Mouse (Mus musculus): Measurements from ENCODE around the gene Eps8l2.

Gene Eps8l2

DNA sequence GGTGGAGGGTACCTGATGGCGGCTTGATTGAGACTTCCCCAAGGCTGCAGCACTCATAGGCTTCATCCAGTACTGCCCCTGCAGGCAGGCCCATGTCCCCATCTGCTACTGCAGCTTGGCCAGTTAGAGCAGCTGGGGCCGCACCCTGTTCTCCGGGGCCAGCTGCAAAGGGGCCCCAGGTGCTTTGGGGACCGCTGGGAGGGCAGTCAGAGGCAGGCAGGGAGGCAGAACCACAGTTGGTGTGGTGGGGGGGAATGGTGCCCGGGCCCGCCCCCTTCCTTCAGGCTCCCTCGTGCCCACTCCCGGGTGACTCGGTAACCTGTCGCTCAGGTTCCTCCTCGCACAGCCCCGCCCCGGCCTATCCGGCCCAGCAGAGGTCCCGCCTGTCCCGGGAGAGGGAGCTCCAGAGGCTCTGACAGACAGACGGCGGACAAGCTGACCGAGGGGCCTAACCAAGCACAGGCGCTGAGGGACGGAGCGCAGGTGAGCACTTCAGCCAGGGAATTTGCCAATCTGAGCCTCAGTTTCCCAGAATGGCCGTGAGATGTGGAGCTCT lies at the start of gene Eps8l2:
Gene Eps8l2 (plus strand): TSS at position 305 of the 556 bp plus-strand sequence.
- in situ Hi-C loops (cut with MboI, MseI) = no loop called here

DNA sequence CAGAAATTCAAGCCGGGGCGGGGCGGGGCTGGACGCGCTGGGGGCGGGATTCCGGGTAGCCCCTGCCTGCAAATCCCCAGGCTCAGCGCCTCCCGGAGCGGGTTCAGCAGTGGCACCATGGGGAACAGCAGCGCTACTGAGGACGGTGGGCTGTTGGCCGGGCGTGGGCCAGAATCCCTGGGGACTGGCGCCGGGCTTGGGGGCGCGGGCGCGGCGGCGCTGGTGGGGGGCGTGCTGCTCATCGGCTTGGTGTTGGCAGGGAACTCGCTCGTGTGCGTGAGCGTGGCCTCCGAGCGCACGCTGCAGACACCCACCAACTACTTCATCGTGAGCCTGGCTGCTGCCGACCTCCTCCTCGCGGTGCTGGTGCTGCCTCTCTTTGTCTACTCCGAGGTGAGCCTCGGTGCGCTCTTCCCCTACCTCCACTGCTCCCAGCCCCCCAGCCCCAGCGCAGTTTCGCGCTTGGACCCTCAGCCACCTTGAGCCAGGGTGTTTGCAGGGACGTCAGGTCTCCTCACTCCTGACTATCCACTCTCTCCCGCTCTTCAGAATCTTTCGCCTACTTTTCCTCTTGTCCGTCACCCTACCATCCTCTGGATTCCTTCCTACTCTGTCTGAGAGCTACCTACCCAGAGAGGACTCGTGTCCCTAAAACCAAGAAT lies 46.6 kb upstream of the Eps8l2 start, which contains the start of gene Drd4:
Gene Drd4 (plus strand): TSS at position 86 of the 662 bp plus-strand sequence.
- in situ Hi-C loops (cut with MboI, MseI) = no loop called here

DNA sequence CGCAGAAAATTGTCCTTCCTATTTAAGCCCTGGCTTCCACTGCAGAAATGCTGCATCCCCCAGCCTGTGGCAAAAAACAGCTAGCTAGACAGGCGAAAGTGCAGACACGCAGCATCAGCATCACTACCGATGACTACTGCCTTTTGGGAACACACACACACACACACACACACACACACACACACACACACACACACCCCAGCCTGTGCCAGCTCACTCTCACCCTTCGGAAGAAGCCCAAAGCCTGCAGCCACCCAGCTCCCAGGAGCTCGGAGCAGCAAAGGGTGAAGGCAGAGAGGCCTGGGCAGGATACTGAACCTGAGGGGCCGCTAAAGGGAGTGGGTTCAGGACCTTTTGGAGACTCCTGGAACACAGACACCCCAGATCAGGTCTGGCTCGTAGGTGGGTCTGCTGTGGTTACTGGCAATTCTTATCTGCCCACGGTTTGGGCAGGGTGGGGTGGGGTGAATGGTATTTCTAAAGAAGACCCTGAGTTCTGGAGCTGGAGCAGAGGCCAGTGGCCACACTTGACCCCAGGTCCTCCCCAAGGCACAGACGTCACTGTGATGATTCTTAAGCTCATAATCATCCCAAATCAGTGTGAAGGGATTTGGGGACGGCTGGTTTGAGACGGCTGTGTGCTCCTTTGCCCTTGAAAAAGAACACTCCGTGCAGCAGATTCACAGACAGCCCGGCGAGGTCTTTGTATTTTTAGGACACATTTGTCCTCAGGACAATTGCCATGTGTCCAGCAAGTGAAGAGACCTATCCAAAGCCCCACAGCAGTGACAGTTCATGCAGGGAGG lies 45.9 kb upstream of the Eps8l2 start:
- in situ Hi-C loops (cut with MboI, MseI) = no loop called here

DNA sequence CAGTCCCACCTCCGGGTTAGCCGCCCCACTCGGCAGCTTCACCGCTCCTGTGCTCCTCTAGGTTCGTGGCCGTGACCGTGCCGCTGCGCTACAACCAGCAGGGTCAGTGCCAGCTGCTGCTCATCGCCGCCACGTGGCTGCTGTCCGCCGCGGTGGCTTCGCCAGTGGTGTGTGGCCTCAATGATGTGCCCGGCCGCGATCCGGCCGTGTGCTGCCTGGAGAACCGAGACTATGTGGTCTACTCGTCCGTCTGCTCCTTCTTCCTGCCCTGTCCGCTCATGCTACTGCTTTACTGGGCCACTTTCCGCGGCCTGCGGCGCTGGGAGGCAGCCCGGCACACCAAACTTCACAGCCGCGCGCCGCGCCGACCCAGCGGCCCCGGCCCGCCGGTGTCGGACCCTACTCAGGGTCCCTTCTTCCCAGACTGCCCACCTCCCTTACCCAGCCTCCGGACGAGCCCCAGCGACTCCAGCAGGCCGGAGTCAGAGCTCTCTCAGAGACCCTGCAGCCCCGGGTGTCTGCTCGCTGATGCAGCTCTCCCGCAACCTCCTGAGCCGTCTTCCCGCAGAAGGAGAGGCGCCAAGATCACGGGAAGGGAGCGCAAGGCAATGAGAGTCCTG lies 44.7 kb upstream of the Eps8l2 start:
- in situ Hi-C loops (cut with MboI, MseI) = no loop called here

DNA sequence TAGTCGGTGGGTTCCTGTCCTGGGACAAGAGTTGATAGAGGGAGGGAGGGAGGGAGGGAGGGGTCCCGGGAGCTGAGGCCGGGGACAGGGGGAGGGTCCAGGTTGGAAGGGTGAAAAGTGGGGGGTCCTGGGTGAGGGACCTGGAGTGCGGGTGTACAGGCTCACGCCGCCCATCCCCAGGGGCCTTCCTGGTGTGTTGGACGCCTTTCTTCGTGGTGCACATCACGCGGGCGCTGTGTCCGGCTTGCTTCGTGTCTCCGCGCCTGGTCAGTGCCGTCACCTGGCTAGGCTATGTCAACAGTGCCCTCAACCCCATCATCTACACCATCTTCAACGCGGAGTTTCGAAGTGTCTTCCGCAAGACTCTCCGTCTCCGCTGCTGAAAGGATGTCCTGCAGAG lies 44.2 kb upstream of the Eps8l2 start:
- in situ Hi-C loops (cut with MboI, MseI) = no loop called here

DNA sequence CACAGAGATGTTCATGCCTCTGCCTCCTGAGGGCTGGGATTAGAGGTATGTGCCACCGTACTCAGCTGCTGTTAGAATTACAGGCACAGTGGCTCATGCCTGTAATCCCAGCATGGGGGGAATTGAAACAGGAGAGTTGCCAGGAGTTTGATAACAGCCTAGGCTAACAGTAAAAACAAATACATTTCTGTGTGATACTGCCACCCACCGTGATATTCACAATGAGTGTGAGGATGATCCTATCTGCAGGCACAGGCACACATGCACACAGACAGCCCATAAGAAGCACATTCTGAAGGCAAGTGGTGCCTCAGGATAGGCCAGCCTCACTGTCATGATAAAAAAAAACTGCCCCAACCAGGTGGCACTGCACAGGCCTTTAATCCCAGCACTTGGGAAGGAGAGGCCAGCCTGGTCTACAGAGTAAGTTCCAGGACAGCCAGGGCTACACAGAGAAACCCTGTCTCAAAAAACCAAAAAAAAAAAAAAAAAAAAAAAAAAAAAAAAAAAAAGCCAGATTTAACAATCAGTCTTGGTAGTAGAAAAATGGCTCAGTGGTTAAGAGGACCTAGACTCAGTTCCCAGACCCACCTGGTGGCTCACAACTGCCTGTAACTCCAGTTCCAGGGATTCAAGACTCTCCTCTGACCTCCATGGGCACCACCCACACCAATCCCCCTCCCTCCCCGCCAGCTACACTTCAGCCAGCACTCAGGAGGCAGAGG lies 40.6 kb upstream of the Eps8l2 start:
- in situ Hi-C loops (cut with MboI, MseI) = no loop called here

DNA sequence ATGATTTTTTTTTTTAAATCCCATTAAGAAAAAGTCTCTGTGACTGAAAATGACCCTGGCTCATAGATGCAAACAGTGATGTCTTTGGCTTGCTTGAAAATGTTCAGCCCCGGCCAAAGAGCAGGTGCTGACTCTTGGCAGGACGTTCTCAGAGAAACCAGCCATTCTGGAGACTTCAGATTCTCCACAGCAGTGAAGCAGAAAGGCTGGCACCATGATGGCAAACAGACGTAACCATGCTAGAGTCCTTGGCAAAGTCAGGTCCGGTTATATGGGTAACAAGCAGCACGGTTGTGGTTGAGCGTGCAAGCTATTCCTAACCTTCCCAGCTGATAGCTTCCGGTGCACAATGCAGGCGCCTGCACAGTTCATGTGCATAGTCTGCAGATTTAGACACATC lies 39.5 kb upstream of the Eps8l2 start:
- in situ Hi-C loops (cut with MboI, MseI) = no loop called here

DNA sequence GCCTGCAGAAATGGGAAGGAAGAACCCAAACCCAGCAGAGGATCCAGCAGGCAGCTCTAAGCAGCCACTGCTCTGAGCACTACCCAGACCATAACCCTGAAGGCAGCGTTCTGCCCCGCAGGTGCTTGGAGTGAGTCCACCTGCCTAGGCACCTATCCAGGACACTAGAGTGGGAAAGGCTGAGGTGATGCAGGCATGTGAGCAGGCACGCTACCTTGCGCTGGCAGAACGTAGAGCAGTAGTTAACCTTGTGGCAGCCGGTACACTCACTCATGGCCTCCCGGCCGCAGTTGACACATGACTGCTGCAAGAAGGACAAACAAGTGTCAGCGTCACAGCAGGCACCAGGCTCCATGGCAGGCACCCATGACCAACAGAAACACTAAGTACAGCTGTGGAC lies 37.3 kb upstream of the Eps8l2 start:
- in situ Hi-C loops (cut with MboI, MseI) = no loop called here

DNA sequence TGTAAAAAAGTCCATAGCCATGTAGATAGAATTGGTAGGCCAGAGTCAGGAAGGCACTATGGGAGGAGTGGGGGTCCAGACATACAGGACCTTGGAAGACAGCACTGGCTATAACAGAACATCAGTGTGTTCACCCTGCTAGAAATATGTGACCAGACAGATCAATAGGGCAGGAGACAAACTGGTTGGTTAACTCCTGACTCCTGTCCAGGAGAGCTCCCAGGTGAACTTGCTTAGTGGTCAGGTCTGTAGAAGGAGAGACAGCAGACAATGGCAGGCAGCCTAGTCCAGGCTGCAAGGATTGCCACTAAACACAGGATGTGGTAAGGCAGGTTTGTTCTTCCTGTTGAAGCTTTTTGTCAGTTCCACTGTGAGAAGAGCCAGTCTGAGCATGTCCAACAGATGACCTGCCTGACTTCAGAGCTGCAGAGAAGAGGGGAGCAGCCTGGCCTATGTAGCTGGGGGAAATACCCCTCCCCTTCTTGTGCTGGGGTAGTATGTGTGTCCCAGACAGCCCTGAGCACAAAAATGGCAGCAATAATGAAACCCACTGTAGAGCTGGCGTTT lies 35.9 kb upstream of the Eps8l2 start:
- in situ Hi-C loops (cut with MboI, MseI) = no loop called here

DNA sequence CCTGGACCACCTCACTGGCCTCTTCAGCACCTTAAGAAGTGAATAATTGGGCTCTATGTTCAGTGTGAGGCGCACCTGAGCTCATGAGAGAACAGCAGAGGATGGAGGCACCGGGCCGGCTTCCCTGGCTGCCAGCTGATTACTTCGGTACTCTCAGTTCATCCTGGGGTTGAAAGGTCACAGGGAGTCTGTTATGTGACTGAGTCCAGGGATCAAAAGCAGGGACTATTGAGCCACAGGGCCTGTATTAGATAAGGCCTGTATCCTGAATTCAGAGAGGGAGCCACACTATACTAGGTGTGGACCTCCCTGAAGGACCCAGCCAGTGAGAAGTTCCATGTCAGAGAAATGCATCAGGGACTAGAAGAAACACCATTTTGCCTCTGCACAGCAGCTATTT lies 34.1 kb upstream of the Eps8l2 start:
- in situ Hi-C loops (cut with MboI, MseI) = no loop called here

DNA sequence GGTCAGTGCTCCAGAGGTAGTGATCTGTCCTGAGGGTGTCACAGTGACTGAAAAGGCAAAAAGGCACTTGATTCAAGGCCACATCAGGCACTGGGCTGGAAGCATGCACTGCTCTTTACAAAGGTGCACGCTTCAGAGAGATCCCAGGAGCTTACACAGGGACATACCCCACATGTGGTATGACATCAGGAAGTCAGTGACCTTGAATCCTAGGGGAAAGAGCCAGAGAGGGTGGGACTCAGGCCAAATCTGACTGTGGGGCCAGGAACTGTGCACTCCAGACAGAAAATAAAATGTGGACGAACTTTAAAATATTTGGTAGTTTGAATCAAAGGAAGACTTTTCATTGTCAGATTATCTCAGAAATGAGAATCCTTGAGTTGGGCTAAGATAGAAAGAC lies 24.3 kb upstream of the Eps8l2 start:
- in situ Hi-C loops (cut with MboI, MseI) = no loop called here

DNA sequence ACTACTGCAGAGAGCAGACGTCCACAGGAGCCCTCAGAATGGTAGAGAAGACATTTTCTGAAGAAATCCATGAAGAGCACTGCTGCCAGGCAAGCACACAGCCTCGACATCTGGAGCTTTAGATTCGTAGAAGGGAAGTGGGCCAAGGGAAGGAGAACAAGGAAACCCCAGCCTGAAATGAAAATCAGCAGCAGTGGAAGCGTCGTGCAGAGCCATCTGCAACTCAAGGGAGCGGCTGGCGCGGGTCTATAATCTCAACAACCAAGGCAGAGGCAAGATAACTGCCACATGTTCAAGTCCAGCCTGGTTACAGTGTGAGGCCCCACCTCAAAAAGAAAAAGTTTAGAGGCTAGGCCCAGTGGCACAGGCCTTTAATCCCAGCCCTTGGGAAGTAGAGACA lies 23.6 kb upstream of the Eps8l2 start:
- in situ Hi-C loops (cut with MboI, MseI) = no loop called here

DNA sequence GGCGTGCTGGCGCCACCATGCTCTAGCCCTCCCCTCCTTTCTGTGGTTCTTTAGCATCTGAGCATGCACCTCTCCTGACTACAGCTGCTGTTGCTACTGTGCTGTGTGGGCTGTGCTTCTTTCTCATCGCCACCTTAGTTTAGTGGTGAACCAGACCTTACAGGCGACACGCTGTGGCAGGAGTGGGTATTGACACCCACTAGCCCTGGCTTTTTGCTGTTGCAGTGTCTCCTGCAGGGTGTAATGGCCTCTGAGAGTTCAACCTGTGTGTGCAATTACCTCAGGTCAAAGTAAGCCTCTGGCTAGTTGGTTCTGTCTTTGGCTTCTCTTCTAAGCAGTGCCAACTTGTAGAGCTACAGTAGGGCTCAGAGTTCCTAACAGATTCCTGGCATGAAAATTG lies 22.7 kb upstream of the Eps8l2 start:
- in situ Hi-C loops (cut with MboI, MseI) = no loop called here

DNA sequence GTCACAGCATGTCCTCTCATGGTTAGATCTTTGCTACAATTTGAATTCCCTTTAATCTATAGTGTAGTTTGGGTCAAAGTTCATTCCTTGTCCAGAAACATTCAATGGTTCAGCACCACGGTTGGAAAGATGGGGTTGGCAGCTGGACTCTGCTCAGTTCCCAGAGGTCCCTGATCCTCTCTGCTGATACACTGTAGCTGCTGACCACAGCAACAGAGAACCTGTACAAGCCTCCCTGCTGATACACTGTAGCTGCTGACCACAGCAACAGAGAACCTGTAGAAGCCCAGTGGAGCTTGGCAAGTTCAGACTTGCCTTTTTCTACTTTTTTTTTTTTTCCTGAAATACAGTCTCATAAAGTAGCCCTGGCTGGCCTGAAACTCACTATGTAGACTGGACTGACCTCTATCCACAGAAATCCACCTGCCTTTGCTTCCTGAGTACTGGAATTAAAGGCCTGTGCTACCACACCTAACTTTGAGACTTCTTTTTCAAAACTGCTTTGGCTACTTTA lies 21.0 kb upstream of the Eps8l2 start:
- in situ Hi-C loops (cut with MboI, MseI) = no loop called here

DNA sequence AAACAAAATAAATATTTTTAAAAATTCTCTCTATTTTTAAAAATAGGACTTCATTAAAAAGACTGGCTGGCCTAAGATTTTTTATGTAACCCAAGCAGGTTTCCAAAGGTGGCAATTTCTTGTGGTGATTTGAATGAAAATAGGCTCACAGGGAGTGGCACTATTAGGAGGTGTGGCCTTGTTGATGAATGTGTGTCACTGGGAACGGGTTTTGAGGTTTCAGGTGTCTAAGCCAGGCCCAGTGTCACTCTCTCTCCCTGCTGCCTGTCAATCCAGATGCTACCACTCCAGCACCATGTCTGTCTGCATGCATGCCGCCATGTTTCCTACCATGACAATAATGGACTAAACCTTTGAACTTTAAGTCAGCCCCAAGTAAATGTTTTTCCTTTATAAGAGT lies 19.2 kb upstream of the Eps8l2 start:
- in situ Hi-C loops (cut with MboI, MseI) = no loop called here

DNA sequence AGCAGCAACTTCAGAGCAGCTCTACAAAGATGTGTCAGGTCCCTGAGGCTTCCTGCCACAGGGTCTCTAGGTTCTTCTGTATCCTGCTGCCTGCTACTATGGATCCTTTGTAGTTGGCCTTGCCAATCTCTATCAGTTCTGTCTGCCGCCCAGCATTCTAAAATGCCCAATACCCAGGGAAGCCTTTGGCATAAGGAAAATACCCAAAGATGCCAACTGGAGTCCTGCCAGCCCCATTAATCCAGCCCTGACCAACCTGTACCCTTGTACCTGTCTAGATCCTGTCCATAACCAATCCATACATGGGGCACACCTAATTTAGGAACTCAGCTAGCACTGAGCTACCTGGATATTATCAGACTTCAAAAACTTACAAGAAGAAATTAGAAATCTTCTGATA lies 14.0 kb upstream of the Eps8l2 start:
- in situ Hi-C loops (cut with MboI, MseI) = no loop called here

DNA sequence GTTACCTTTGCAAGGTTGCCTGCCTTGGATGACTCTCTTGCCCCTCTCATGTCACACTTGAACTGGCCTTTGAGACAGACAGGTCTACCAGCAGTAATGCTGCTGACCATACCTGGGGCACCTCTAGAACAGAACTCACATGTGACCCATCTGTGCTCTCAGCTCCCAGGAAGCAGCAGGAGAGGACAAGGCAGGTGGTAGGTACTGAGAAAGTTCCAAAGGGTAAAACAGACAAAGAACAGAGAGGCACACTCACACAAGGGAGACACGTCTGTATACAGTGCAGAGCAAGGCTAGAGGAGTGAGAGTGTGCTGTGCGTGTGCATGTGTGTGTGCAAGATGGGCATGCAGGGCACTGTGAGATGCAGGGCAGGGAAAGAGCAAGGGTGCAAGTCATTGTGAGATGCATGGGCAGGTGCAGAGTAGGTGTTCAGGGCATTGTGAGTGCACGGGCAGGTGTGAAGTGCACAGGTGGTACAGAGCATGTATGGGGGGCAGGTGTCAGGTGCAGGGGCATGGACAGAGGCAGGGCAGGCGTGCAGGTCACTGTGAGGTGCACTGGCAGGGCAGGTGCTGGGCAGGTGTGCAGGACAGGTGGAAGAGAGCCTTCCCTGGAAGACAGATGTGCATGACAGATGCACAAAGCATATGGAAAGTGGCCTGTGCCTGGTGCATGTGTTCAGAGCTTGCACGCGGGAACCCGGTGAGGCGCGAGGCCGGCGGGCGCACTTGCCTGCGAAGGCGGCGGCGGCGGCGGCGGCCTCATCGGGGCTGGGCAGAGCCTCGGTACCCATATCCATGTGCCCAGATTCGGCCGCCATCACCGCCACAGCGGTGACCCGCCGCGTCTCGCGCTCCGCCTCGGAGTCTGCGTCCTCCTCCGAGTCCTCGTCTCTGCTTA lies 11.9 kb upstream of the Eps8l2 start:
- in situ Hi-C loops (cut with MboI, MseI) = no loop called here

DNA sequence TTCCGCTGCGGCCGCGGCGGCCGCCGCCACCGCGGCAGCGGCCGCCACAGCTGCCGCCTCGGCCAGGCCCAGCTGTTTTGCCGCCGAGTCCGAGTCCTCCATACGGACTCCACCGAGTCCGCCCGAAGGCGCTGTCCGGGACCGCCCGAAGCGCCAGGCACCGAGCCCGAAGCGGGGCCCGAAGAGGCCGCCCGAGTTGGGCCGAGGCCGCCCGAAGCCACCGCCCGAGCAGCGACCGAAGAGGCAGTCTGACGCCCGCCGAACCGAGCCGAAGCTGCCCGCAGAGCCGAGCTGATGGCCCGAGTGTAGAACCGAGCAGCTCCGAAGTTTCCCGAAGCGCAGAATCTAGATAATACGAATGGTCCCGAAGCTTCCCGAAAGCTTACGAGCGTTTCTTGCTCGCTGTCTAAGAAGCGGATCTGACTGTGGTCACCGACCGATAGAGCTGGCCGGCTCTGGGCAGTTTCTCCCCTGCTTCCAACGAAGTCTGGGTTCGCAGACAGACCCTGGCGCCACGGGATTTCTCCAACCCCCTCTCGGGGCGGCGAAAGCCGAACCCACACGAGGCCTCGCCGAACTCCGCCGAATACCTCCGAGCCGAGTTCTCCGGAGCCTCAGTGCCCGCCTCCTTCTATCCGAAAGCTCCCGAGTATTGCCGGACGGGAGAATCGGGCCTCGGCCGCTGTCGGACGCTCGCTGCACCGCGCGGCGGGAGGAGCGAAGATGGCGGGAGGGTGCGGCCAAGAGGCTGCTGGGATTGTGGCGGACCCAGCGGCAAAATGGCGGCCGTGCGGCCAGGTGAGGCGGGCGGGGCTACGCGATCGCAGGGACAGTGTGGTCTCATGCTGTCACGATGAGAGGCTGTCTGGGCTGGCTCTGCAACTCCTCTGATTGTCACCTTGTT lies 11.0 kb upstream of the Eps8l2 start, which contains the start of the genes Deaf1 and Tmem80:
Gene Deaf1 (minus strand): TSS at position 222 of the 904 bp plus-strand sequence.
Gene Tmem80 (plus strand): TSS at position 271 of the 904 bp plus-strand sequence.
- in situ Hi-C loops (cut with MboI, MseI) = no loop called here
